Mouse (Mus musculus) cerebellum, adult 2 months (tissue): ENCODE results near the gene 6030408B16Rik.

ENCODE experiments used
- CTCF ChIP-seq: fragments of 200-500 bp; IDR thresholded peaks from 2 replicates; pipeline ENCODE4 v1.5.1; 2011; ENCODE audit warnings: low read depth, mild to moderate bottlenecking, control low read depth, low read length, moderate library complexity, borderline replicate concordance; ENCODE audit not compliant: insufficient read depth
- POLR2A ChIP-seq: fragments of 200-500 bp; IDR thresholded peaks from 2 replicates; pipeline ENCODE4 v1.6.1; 2011; ENCODE audit warnings: low read length, control low read depth, borderline replicate concordance; ENCODE audit not compliant: insufficient read depth

- no peak for TF ChIP-seq CTCF
- no peak for TF ChIP-seq POLR2A
These were observed 39.4 kb downstream of the 6030408B16Rik start for GRCm38 (mm10) chr15:101332370-101332769.
